Mouse (Mus musculus) hindbrain, embryonic 11.5 days (tissue): ENCODE data around the gene Mtus2. TPM values are rescaled to one million over a fixed set of nuclear protein-coding genes. Genes with fewer than 3 reads are reported as not detected.
"Not testable (repeated sequence)": the region's sequence is repeated elsewhere in the genome, so short reads cannot be mapped to it uniquely, and the experiment has no call there.

ENCODE experiments used
- ATAC-seq: fragments of 200-750 bp; cut with Nextera tagmentation; 2 replicates; pipeline ENCODE4 v1.8.0; 2017; ENCODE audit warnings: mild to moderate bottlenecking, moderate TSS enrichment, moderate library complexity; ENCODE audit not compliant: low FRiP score
- DNase-seq: peaks from one replicate; pipeline ENCODE4 v3.0.0-alpha.2; 2015; ENCODE audit warnings: low spot score
- H3K27ac ChIP-seq: fragments of 300-500 bp; sonication (generic); 2 replicates; pipeline ENCODE4 v1.5.1; 2014; ENCODE audit warnings: mild to moderate bottlenecking, low read depth, low read length
- H3K27me3 ChIP-seq: fragments of 300-500 bp; sonication (generic); 2 replicates; pipeline ENCODE4 v1.6.1; 2014; ENCODE audit warnings: mild to moderate bottlenecking, low read length, moderate library complexity, mixed read lengths; ENCODE audit not compliant: control insufficient read depth, insufficient read depth
- H3K36me3 ChIP-seq: fragments of 300-500 bp; sonication (generic); 2 replicates; pipeline ENCODE4 v1.6.1; 2014; ENCODE audit warnings: mild to moderate bottlenecking, low read length, moderate library complexity, mixed read lengths; ENCODE audit not compliant: control insufficient read depth, insufficient read depth
- H3K4me1 ChIP-seq: fragments of 300-500 bp; sonication (generic); replicated peaks from 2 replicates; pipeline ENCODE4 v1.6.1; 2014; ENCODE audit warnings: low read length, mixed read lengths; ENCODE audit not compliant: control insufficient read depth, insufficient read depth
- H3K4me2 ChIP-seq: fragments of 300-500 bp; sonication (generic); replicated peaks from 2 replicates; pipeline ENCODE4 v1.6.1; 2014; ENCODE audit warnings: mild to moderate bottlenecking, low read depth, low read length
- H3K4me3 ChIP-seq: fragments of 300-500 bp; sonication (generic); 2 replicates; pipeline ENCODE4 v1.5.1; 2014; ENCODE audit warnings: low read depth, low read length
- H3K9ac ChIP-seq: fragments of 300-500 bp; sonication (generic); 2 replicates; pipeline ENCODE4 v1.6.1; 2014; ENCODE audit warnings: low read depth, low read length
- H3K9me3 ChIP-seq: fragments of 300-500 bp; sonication (generic); 2 replicates; pipeline ENCODE4 v1.6.1; 2016; ENCODE audit warnings: low read length; ENCODE audit not compliant: control insufficient read depth
- WGBS: fragments of 180-500 bp; shearing (Covaris S2); extraction: QIAGEN DNeasy Blood & Tissue Kit; methylation state at CpG from one replicate; pipeline ENCODE4 v1.1.7; 2014; 5-methylcytosine and 5-hydroxymethylcytosine counted together
- polyA plus RNA-seq: library from polyadenylated mRNA; unstranded; fragments of >200 nt; fragmentation: Nextera tagmentation; extraction: Ambion mirVana; gene quantifications from 2 replicates; pipeline ENCODE4 v1.2.1, GENCODE M21; 2014

Mtus2 gene
- polyA plus RNA-seq, 1 experiment from 2014 or later, result 29.2 TPM

- Histone ChIP-seq H3K27ac (no peak overlapping the region), H3K9me3 (no peaks in the 10 kb centered on the region), H3K27me3 (no peaks in the 10 kb centered on the region), H3K36me3 (no peaks in the 10 kb centered on the region), H3K9ac (no peak overlapping the region), H3K4me1 (no peaks in the 10 kb centered on the region), H3K4me2 (no peak overlapping the region), H3K4me3 (no peak overlapping the region)
- WGBS, result 75% methylated on average over 10 of the region's 10 CpGs
- DNase-seq, result no peak
- ATAC-seq, result no peak
Measured at GRCm38 (mm10) chr5:148310790-148311189, 353.7 kb downstream of the Mtus2 start.

DNA sequence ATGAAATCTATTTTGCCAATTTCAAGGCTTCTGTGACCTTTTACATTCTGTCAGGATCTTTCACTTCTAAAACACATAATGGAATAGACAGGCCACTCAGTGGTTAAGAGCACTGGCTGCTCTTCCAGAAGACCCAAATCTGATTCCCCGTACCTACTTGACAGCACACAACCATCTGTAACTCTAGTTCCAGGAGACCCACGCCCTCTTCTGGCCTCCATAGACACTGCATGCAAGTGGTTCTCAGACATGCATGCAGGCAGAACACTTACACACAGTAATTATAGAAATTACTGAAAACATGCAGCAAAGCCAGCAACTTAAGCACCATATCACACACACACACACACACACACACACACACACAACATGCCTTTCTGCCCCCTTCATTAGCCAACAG, 355.3 kb downstream of the Mtus2 start:
- WGBS, result 56% methylated on average over 2 of the region's 2 CpGs
- DNase-seq, result no peak
- H3K4me3 ChIP-seq, result no peak overlapping the region

DNA sequence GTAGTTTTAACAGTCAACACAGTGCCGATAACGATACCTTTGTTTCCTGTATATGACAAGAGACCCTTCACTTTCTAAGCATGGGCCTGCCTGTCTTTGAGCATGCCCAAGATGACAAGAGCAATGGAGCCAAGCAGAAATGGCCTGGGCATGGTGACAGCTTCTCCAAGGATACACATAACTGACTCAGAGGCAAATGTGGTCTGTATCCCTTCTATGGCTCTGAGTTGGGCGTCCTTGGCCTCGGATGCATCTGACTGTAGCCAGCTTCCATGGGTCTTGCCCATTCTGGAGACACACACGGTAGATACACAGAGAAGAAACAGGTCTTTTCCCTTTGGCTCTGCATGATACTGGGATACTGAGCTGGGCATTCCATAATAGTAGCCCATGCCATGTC, 357.8 kb downstream of the Mtus2 start:
- no peak for DNase-seq
- no peak overlapping the region for H3K4me3 ChIP-seq
- no peaks in the 10 kb centered on the region for H3K36me3 ChIP-seq
- H3K4me1 ChIP-seq, result no peaks in the 10 kb centered on the region
- ATAC-seq, result no peak
- H3K4me2 ChIP-seq, result no peak overlapping the region
- 91% methylated on average over 5 of the region's 5 CpGs for WGBS
- H3K9ac ChIP-seq, result no peak overlapping the region
- H3K27ac ChIP-seq, result no peak overlapping the region
- no peaks in the 10 kb centered on the region for H3K9me3 ChIP-seq
- no peaks in the 10 kb centered on the region for H3K27me3 ChIP-seq

More for the DNA sequence above, 355.3 kb downstream of the Mtus2 start:
- H3K9ac ChIP-seq, result no peak overlapping the region
- H3K9me3 ChIP-seq, result no peaks in the 10 kb centered on the region
- H3K36me3 ChIP-seq, result no peaks in the 10 kb centered on the region
- H3K27me3 ChIP-seq, result no peaks in the 10 kb centered on the region
- ATAC-seq, result no peak
- no peak overlapping the region for H3K4me2 ChIP-seq
- no peak overlapping the region for H3K27ac ChIP-seq
- no peaks in the 10 kb centered on the region for H3K4me1 ChIP-seq

GRCm38 (mm10) chr5:148325317-148325885, 368.3 kb downstream of the Mtus2 start:
- H3K36me3 ChIP-seq, result no peaks in the 10 kb centered on the region
- no peaks in the 10 kb centered on the region for H3K9me3 ChIP-seq
- ATAC-seq, result peak; percentile 19; the same call in 1 of the 2 replicates
- H3K4me1 ChIP-seq, result no peaks in the 10 kb centered on the region
- H3K27ac ChIP-seq, result no peak overlapping the region
- DNase-seq, result peak; percentile 77
- no peak overlapping the region for H3K4me2 ChIP-seq
- H3K4me3 ChIP-seq, result no peak overlapping the region
- WGBS, result 50% methylated on average over 4 of the region's 4 CpGs
- H3K27me3 ChIP-seq, result no peaks in the 10 kb centered on the region
- H3K9ac ChIP-seq, result no peak overlapping the region

GRCm38 (mm10) chr5:148326295-148326694, 369.2 kb downstream of the Mtus2 start:
- not testable (repeated sequence) for H3K27me3 ChIP-seq, H3K4me3 ChIP-seq, H3K4me2 ChIP-seq, H3K27ac ChIP-seq, H3K36me3 ChIP-seq, H3K9me3 ChIP-seq, H3K9ac ChIP-seq, DNase-seq, H3K4me1 ChIP-seq, ATAC-seq
- 93% methylated on average over 9 of the region's 9 CpGs for WGBS

GRCm38 (mm10) chr5:148328982-148329381, 371.9 kb downstream of the Mtus2 start:
- H3K4me3 ChIP-seq, result no peak overlapping the region
- no peak overlapping the region for H3K4me2 ChIP-seq
- DNase-seq (no peak), ATAC-seq (no peak)
- H3K27me3 ChIP-seq, result no peaks in the 10 kb centered on the region
- H3K9ac ChIP-seq, result no peak overlapping the region
- H3K36me3 ChIP-seq, result no peaks in the 10 kb centered on the region
- no peaks in the 10 kb centered on the region for H3K4me1 ChIP-seq
- 93% methylated on average over 3 of the region's 3 CpGs for WGBS
- no peak overlapping the region for H3K27ac ChIP-seq
- no peaks in the 10 kb centered on the region for H3K9me3 ChIP-seq

DNA sequence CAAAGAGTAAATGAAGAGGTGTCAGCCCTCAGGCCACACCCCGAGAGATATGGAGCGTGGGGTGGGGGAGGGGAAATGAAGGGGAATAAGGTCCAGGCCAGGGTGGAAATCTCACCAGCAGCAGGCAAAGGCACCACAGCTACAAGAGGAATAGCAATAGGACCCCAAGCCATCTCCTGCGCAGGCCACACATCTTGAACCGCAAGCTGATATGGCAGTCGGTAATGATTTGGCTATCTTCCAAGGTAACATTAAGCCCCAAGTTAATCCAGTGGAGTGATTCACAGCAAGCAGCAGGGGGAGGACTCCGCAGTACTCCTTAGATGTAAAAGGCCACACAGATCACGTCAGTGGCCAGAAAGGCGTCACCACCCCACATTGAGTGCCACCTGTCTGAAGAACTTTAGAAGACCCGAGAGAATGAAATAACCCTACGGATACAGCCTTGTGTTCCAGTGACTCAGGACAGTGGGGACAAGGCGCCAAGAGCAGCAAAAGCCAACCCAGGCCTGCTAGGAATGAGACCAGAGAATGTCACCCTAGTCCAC, 374.2 kb downstream of the Mtus2 start:
- Histone ChIP-seq H3K4me1 (no peaks in the 10 kb centered on the region), H3K4me2 (no peak overlapping the region), H3K9ac (no peak overlapping the region), H3K4me3 (no peak overlapping the region), H3K36me3 (no peaks in the 10 kb centered on the region), H3K27me3 (no peaks in the 10 kb centered on the region), H3K27ac (no peak overlapping the region), H3K9me3 (no peaks in the 10 kb centered on the region)
- ATAC-seq, result no peak
- no peak for DNase-seq
- WGBS, result 91% methylated on average over 11 of the region's 11 CpGs

GRCm38 (mm10) chr5:148331926-148332621, 375.0 kb downstream of the Mtus2 start:
- H3K9ac ChIP-seq, result no peak overlapping the region
- H3K4me1 ChIP-seq, result no peaks in the 10 kb centered on the region
- H3K9me3 ChIP-seq, result no peaks in the 10 kb centered on the region
- H3K36me3 ChIP-seq, result no peaks in the 10 kb centered on the region
- H3K4me2 ChIP-seq, result no peak overlapping the region
- DNase-seq (no peak), ATAC-seq (no peak)
- WGBS, result 89% methylated on average over 18 of the region's 18 CpGs
- H3K27ac ChIP-seq, result no peak overlapping the region
- no peaks in the 10 kb centered on the region for H3K27me3 ChIP-seq
- H3K4me3 ChIP-seq, result no peak overlapping the region

DNA sequence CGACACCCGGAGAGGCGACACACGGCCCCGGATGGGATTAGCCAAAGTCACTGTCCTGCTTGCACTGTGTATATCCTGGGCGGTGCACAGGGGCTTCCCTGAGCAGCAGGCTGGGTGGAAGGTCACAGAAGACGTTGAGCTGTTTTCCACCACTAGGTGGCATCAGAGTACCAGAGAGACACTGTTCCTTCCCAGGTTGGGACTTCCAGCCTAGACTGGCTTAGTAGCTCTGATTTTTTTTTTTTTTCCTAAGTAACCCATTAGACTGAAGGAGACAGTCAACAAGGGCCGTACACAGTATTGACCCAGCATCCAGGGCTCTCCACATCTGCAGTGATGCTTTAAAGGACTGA, 375.5 kb downstream of the Mtus2 start:
- ATAC-seq (peak; percentile 69), DNase-seq (peak; percentile 87)
- Histone ChIP-seq H3K4me1 (no peaks in the 10 kb centered on the region), H3K9ac (no peak overlapping the region), H3K27ac (no peak overlapping the region), H3K9me3 (no peaks in the 10 kb centered on the region), H3K27me3 (no peaks in the 10 kb centered on the region), H3K36me3 (no peaks in the 10 kb centered on the region), H3K4me3 (no peak overlapping the region), H3K4me2 (no peak overlapping the region)
- 35% methylated on average over 8 of the region's 8 CpGs for WGBS
